Mouse (Mus musculus) left cerebral cortex, adult 18-20 months (tissue): ENCODE measurements around the gene Hmga2. TPM values are rescaled to one million over a fixed set of nuclear protein-coding genes. Genes with fewer than 3 reads are reported as not detected.
A peak's percentile ranks its signal among the peaks of the same experiment; 100 is the strongest.

ENCODE experiments used
- DNase-seq, 2 experiments: peaks; one replicate each; pipeline ENCODE4 v3.0.0; 2021 to 2022; ENCODE audit warnings: low spot score in 2 of 2, mixed read lengths in 1 of 2
- total RNA-seq, 2 experiments: library from RNA; stranded (reverse); gene quantifications; 2 replicates each; pipeline ENCODE4 v1.2.3; 2021

The Hmga2 gene
- total RNA-seq, 2 experiments from 2014 or later = 0.09 to 0.16 TPM

DNA sequence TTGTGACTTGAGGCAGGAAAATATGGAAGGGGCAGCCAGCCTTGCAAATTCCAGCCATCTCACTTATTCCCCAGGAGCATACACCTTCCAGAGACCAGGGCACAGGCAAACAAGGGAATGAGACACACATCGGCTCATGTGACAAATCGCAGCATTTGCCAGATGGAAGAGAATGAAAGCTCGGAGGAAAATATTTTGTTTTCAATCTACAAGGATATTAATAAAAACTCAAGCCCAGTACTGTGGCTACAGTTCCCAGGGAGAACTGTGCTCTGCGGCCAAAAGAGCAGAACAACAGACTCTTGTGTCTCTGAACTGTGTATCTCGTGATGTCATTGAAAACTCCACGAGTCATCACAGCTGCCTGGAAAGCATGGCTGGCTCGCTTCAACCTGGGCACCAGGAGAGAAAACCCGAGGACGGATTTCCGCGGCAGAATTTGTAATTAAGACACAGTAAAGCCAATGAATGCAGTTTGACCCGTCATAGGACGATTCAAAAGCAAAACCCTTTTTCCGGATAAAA is 50.1 kb downstream of the Hmga2 start:
- no peak for DNase-seq

DNA sequence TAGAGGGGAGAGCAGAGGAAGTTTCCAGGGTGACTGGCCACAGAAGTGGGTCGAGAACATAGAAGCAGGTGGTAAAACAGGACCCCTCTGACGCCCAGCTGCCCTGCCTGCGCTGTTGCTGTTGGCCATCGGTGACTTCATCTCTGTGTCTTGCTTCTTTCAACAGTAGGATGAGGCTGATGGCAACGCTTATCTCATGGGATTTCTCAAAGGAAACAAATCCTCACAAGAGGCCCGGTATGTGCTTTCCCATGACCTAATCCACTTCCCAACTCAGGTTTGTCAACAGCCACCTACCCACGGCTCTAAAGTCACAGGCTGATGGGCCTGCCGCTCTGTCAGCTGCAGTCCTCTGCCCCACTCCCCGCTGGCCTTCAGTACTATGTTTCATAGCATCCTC is 52.3 kb downstream of the Hmga2 start:
- no peak for DNase-seq

DNA sequence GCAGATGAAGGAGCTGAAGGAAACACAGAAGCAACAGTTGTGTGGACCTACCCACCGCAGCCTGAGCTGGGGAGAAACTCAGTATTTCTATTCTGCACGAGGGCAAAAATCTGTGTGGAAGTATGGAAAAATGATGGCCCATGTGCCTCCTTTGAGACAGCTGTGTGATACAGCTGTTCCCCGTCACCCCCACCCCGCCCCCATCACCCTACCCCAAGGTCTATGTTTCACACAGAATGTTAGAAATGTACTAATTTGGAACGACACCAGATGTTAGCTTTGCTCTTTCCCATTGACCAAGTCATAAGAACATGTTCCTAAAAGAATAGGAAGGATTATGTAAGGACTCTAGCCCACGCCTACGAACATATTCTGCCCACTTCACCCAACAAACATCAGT is 53.0 kb downstream of the Hmga2 start:
- no peak for DNase-seq

DNA sequence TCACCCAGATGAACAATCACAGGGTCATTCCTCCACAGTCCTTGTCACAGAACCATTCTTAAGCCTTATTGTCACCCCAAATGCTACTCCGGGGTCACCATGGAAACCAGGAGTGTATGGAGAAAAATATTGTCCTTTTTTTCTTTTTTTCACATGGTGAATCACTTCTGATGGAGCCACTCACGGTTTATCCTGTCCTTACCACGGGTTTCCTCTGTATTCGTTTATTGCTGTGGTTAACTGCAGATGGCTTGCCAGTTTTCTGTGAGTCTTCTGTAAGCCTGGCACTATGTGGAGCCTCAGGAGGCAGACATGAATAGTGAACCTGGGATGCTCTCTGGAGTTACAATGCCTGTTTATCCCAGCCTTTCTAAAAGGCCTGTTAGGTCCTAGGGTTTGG is 53.4 kb downstream of the Hmga2 start:
- DNase-seq = no peak

GRCm38 (mm10) chr10:120422050-120422449 is 54.2 kb downstream of the Hmga2 start:
- DNase-seq = peak; percentile 20 to 42

GRCm38 (mm10) chr10:120420971-120421629 is 55.2 kb downstream of the Hmga2 start:
- DNase-seq = no peak

DNA sequence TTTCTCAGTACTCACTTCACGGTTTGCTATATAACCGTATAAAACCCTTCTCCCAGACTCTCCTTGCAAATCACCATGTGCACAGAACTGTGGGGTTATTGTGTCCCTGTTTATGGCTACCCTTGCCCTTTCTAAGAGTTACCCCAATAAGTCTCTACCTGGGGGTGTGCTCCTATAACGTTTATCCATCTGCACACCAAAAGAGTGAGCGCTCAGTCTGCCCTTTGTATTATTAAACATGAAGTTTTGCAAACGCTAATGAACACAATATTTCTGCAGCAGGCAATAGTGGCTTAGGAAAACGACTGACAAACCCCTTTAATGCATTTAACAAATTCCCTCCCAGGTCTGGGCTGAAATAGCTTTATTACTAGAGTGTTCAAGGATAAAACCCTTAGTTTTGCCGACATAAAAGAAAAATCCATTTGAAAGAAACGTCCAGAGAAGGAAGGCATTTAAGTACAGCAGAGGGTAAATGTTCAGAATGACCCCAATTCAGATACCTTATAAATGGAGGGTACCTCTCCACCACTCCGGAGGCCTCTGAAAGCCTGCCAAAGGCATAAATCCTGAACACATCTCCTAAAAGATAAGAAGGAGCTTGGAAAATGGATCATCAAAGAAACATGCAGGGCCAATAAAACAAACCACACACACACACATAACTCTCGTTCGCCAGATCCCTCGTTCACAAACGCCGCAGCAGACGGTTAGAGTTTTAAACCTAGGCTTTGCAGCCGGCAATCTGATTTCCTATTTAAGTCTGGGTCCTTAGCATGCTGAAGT is 57.3 kb downstream of the Hmga2 start:
- no peak for DNase-seq

GRCm38 (mm10) chr10:120418211-120418610 is 58.1 kb downstream of the Hmga2 start:
- DNase-seq = no peak

- no peak for DNase-seq
Measured at GRCm38 (mm10) chr10:120417488-120418118, 58.7 kb downstream of the Hmga2 start.

DNA sequence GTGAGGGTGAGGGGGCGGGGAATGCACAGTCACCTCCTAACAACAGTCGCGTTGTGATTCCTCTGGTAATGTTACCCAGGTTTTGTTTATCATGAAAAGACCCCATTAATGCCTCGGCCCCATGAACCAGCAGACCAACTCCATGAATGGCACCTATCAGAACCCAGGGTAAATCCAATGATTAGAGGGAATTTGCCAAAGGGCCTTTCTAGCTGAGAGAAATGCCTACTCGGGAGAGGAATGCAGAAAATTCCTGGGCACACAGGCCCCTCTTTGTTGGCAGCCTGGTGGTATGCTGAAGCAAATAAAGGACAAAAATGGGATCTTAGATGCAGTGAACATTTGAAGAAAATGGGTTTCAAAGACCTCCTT is 59.2 kb downstream of the Hmga2 start:
- DNase-seq = no peak

DNA sequence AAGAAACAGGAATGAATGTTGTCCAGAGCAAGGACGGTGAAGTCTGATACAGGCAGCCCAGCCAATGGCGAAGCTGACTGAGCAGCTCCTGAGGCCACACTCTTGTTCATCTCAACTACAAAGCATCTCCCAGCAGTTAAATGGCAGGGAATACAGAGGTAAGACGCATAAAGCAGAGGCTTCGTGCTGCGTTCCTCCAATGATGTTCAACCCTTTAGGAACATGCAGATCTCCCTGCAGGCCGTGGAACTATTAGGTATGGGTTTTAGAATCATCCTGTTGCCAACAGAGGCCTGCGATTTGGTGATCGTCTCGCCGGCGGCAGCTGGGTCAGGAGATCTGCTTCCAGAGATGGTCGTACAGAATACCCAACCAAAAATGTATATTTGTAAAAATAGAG is 59.6 kb downstream of the Hmga2 start:
- no peak for DNase-seq

DNA sequence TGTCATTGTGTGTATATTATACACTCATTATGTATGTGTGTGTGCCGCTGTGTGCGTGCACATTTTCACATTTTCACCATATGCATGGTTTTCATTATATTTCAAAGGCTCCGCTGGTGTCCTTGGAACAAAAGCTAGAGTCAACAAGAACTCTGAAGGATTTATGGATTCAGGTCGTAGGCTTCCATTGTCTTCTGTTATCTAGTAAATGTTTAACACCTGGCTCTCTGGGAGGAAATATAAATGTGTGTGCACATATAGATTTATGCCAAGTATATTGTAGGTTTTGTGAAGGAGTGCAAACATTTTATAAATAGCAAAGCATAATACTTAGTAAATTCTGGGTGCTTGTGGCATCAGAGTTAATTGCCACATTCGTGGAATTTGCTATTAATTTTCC is 64.1 kb downstream of the Hmga2 start:
- DNase-seq = no peak

DNA sequence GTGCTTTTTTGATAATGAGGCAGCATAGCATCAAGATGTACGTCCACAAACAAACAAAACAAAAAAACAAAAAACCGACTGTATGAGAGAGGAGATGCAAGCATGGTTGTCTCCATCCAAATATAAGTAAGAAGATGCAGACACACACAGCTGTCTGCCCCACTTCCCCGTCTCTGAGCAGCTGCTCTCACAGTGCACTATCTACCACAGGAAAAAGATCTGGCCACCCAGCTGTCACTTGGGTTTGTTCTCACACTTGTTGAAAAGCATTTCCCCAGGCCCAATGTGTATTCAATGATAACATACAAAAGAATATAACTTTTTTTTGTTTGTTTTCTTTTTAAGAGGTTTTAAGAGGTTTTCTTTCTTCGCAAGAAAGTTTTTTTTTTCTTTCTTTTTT is 65.3 kb downstream of the Hmga2 start:
- no peak for DNase-seq

- DNase-seq = no peak
Measured at GRCm38 (mm10) chr10:120409131-120409530, 67.1 kb downstream of the Hmga2 start.

DNA sequence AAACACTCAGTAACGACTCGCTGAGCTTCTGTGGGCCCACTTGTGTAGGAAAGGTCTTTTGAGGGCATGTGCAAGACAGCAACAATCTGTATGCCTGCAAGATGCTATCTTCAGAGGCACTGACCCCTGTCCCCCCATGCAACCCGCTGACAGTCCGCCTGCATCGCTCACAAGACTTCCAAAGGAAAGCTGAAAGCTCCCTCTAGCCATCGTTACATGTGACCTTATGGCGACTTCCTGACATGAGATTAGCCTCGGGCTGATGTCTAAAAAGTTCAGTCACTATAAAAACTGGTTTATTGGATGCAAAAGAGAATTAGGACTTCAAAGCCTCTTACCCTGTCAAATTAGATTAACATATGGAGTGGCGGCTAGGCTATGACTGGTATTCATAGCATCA is 69.0 kb downstream of the Hmga2 start:
- DNase-seq = no peak

- DNase-seq = no peak
Measured at GRCm38 (mm10) chr10:120406038-120406437, 70.2 kb downstream of the Hmga2 start.

DNA sequence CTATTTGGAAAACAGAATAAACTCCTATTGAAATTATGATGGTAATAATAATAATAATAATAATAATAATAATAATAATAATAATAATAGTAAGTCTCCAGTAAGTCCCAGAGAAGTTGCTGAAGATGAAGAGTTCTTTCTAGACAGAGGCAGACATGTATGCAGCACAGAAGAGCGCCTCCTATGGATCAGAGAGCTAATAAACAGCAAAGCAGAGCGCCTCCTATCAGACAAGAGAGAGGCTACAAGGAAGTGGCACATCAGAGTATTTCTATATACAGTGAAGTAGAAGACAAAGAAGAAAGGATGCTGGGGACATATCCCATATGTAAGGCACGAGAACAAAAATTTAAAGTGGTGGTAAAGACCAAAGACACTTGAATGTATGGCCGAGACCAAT is 70.9 kb downstream of the Hmga2 start:
- no peak for DNase-seq

DNA sequence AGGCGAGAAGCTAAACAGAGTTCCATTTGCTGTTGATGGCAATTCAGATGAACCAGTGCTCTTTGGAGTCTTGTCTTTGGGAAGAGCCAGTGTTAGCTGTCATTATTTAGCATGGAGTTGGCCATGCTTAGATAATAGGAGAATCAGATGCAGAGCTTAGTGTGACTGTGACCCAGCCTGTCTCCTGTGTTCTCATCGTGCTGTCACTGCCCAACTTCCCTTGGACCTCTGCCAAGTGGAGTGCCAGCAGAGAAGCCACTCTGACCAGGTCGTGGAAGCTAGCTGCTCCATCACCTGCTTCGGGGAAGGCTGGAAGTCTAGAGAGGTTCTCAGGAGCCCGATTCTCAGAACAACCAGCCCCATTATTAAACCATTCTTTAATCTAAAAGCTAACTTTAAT is 73.3 kb downstream of the Hmga2 start:
- DNase-seq = no peak

GRCm38 (mm10) chr10:120401787-120402186 is 74.5 kb downstream of the Hmga2 start:
- DNase-seq = no peak

- DNase-seq = no peak
Measured at GRCm38 (mm10) chr10:120399846-120400510, 76.3 kb downstream of the Hmga2 start.

DNA sequence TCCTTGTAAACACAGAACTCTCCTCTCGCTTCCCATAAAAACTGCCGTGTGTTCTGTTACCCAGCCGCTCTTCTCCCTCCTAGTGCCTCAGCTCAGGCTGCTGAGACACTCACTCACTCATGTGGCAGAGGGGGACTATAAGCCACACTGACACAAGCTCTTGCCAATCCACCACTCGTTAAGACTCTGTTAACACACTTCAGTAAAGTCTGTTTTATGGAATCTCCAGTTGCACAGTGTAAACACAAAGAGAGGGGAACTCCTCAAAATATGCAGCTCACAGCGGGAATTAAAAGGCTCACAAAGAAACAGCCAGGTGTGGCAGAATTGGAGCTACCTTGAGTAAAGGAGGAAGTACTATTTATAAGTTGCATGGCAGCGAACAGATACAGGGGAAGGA is 77.5 kb downstream of the Hmga2 start:
- no peak for DNase-seq

DNA sequence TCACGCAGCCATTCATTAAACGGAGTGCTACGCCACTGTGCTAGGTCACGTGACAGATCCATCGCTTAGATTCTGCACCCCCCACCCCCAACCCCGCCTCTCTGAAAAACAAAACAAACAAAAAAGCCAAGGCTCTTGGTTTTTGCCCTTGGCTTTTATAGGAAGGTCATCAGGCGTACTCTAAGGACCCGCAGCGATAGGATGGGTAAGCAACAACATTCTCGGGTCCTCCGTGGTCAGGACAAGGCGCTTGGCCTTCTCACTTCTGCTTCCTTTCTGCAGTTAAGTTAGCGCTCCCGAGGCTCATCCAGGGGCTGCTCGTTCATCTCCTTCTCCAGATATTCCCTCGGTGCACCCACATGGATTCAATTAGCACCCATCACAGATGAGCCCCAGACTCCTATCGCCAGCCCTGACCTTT is 79.0 kb downstream of the Hmga2 start:
- no peak for DNase-seq
